Mouse (Mus musculus) cerebellum, postnatal 36 days (tissue): Measurements from ENCODE around the gene Plbd2.

ENCODE experiments used
- DNase-seq, 2 experiments: peaks; one replicate each; pipeline ENCODE4 v3.0.0; 2021 to 2022; ENCODE audit warnings: mixed read lengths in 2 of 2

The Plbd2 gene

DNA sequence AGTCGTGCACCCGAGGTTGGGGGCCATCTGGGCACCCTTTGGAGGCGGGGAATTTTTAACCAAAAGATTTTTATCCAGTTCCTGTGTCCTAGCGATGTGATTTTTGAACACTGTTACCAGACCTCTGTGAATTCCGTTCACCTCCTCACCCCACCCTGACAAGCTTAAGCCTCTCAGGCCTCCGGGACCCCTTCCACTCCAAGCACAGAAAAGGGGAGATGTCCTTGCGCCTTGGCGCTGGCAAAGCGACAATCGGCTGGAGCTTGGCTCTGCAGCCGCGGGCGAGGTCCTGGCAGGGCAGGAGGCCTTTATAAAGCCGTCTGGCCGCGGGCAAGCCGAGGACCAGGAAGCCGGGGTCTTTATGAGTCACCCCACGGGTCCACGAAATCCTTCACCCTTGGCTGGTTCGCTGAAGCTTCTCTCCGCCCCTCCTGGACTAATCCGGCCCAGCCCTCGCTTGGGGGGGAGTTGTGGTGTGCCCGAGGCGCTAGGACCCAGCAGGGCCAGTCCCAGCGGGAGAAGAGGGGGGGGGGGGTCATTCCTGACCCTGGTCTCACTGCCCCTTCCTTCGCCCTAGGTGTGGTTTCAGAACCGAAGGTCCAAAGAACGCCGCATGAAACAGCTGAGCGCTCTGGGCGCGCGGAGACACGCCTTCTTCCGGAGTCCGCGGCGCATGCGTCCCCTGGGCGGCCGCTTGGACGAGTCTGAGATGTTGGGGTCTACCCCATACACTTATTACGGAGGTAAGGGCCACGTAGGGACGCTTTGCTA is 67.5 kb downstream of the Plbd2 start:
- no peak for DNase-seq

DNA sequence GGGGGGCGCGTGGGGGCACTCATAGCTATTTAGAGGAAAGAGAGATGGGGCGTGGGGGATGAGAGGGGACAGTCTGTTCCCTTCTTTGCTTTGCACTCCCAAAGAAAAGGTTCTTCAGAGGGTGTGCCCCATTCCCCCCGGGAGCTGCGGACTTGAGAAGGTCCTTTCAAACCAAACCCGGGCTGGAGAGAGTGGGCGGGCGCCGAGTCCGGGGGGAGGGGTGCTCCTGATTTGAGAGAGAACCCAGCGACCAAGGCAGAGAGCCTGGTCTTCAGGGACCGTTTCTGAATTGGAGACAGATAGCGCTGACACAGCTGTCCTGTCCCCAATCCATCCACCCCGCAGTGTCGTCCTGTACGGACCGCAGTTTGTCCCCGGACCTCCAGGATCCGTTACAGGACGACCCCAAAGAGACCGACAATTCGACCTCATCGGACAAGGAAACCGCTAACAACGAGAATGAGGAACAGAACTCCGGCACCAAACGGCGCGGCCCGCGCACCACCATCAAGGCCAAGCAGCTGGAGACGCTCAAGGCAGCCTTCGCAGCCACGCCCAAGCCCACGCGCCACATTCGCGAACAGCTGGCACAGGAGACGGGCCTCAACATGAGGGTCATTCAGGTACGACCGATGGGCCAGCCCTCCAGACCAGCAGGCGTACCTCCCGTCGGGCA is 68.3 kb downstream of the Plbd2 start:
- DNase-seq, result no peak

DNA sequence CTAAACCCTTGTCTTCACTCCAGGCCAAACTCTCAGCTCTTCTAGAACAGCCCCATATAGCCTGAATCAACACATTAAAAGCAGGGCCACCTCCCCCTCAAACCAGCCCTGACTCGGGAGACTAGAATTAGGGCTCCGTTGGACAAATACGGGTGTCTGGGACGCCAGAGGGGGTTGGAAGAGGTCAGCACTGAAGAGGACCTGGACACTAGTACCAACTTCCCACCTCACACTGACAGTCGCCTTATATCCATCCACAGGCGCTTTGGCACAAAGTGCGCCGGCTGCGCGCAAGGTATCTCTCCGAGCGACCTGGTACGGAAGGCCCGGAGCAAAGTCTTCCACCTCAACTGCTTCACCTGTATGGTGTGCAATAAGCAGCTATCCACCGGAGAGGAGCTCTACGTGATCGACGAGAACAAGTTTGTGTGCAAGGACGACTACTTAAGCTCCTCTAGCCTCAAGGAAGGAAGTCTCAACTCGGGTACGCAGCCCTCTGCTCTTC is 69.1 kb downstream of the Plbd2 start:
- DNase-seq, result no peak
